Mouse (Mus musculus): ENCODE measurements at regions not wholly inside any gene's neighbourhood (a gene's known extent, or its start where the extent isn't known, plus 50 kb on each side); places are given as distances from the start of the nearest gene placed in this dataset.

- Histone ChIP-seq H3K4me2 (ENCODE audit: low read depth, low read length, severe bottlenecking) (no peak overlapping the region), H3K36me3 (ENCODE audit: control insufficient read depth, insufficient read depth, low read length) (no peaks in the 10 kb centered on the region), H3K4me1 (replicated peaks; ENCODE audit: control insufficient read depth, insufficient read depth, low read length) (no peaks in the 10 kb centered on the region), H3K27ac (ENCODE audit: low read depth, low read length) (no peak overlapping the region), H3K27me3 (ENCODE audit: control insufficient read depth, insufficient read depth, low read length) (no peaks in the 10 kb centered on the region), H3K9ac (ENCODE audit: low read length) (no peak overlapping the region), H3K9me3 (ENCODE audit: control insufficient read depth, low read length) (no peaks in the 10 kb centered on the region), H3K4me3 (ENCODE audit: low read depth, low read length) (no peak overlapping the region)
- ATAC-seq (replicated peaks; ENCODE audit: low FRiP score) (no peak), DNase-seq (ENCODE audit: low spot score) (no peak)
- 71% methylated on average over 4 of the region's 4 CpGs for WGBS
These were observed 438.0 kb downstream of the Nedd1 start for GRCm38 (mm10) chr10:92284231-92284630.

- H3K9ac ChIP-seq (ENCODE audit: low read length): no peak overlapping the region
- H3K4me3 ChIP-seq (ENCODE audit: low read depth, low read length): no peak overlapping the region
- no peak overlapping the region for H3K27ac ChIP-seq (ENCODE audit: low read depth, low read length)
- ATAC-seq (replicated peaks; ENCODE audit: low FRiP score) (no peak), DNase-seq (ENCODE audit: low spot score) (no peak)
- no peaks in the 10 kb centered on the region for H3K36me3 ChIP-seq (ENCODE audit: control insufficient read depth, insufficient read depth, low read length)
- no peaks in the 10 kb centered on the region for H3K27me3 ChIP-seq (ENCODE audit: control insufficient read depth, insufficient read depth, low read length)
- 66% methylated on average over 2 of the region's 2 CpGs for WGBS
- no peak overlapping the region for H3K4me2 ChIP-seq (ENCODE audit: low read depth, low read length, severe bottlenecking)
- no peaks in the 10 kb centered on the region for H3K9me3 ChIP-seq (ENCODE audit: control insufficient read depth, low read length)
- no peaks in the 10 kb centered on the region for H3K4me1 ChIP-seq (replicated peaks; ENCODE audit: control insufficient read depth, insufficient read depth, low read length)
These were observed 444.2 kb downstream of the Nedd1 start for GRCm38 (mm10) chr10:92277981-92278380.

- Histone ChIP-seq H3K36me3 (ENCODE audit: control insufficient read depth, insufficient read depth, low read length) (no peaks in the 10 kb centered on the region), H3K27ac (ENCODE audit: low read depth, low read length) (no peak overlapping the region), H3K4me2 (ENCODE audit: low read depth, low read length, severe bottlenecking) (no peak overlapping the region), H3K27me3 (ENCODE audit: control insufficient read depth, insufficient read depth, low read length) (no peaks in the 10 kb centered on the region), H3K9me3 (ENCODE audit: control insufficient read depth, low read length) (no peaks in the 10 kb centered on the region), H3K4me3 (ENCODE audit: low read depth, low read length) (no peak overlapping the region), H3K9ac (ENCODE audit: low read length) (no peak overlapping the region), H3K4me1 (replicated peaks; ENCODE audit: control insufficient read depth, insufficient read depth, low read length) (no peaks in the 10 kb centered on the region)
- ATAC-seq (replicated peaks; ENCODE audit: low FRiP score): no peak
- WGBS: 67% methylated on average over 3 of the region's 3 CpGs
- DNase-seq (ENCODE audit: low spot score): no peak
These were observed 464.4 kb downstream of the Nedd1 start for GRCm38 (mm10) chr10:92257815-92258214.

- no peaks in the 10 kb centered on the region for H3K27me3 ChIP-seq (ENCODE audit: control insufficient read depth, insufficient read depth, low read length)
- DNase-seq (ENCODE audit: low spot score) (no peak), ATAC-seq (replicated peaks; ENCODE audit: low FRiP score) (peak; percentile 52; the same call in 1 of the 2 replicates)
- H3K27ac ChIP-seq (ENCODE audit: low read depth, low read length): peak overlapping the region; percentile 71; the same call in 1 of the 2 replicates
- H3K9ac ChIP-seq (ENCODE audit: low read length): no peak overlapping the region
- no peaks in the 10 kb centered on the region for H3K9me3 ChIP-seq (ENCODE audit: control insufficient read depth, low read length)
- H3K4me1 ChIP-seq (replicated peaks; ENCODE audit: control insufficient read depth, insufficient read depth, low read length): peaks cover 10% of the 10 kb centered on the region
- no peak overlapping the region for H3K4me3 ChIP-seq (ENCODE audit: low read depth, low read length)
- no peak overlapping the region for H3K4me2 ChIP-seq (ENCODE audit: low read depth, low read length, severe bottlenecking)
- 6% methylated on average over 3 of the region's 3 CpGs for WGBS
- no peaks in the 10 kb centered on the region for H3K36me3 ChIP-seq (ENCODE audit: control insufficient read depth, insufficient read depth, low read length)
These were observed 473.6 kb downstream of the Nedd1 start for GRCm38 (mm10) chr10:92248648-92249047.

- ATAC-seq (replicated peaks; ENCODE audit: low FRiP score): no peak
- Histone ChIP-seq H3K36me3 (ENCODE audit: control insufficient read depth, insufficient read depth, low read length) (no peaks in the 10 kb centered on the region), H3K4me2 (ENCODE audit: low read depth, low read length, severe bottlenecking) (no peak overlapping the region), H3K4me3 (ENCODE audit: low read depth, low read length) (no peak overlapping the region), H3K27ac (ENCODE audit: low read depth, low read length) (peak overlapping the region; percentile 48; the same call in 1 of the 2 replicates), H3K9me3 (ENCODE audit: control insufficient read depth, low read length) (no peaks in the 10 kb centered on the region), H3K27me3 (ENCODE audit: control insufficient read depth, insufficient read depth, low read length) (no peaks in the 10 kb centered on the region), H3K4me1 (replicated peaks; ENCODE audit: control insufficient read depth, insufficient read depth, low read length) (peaks cover 16% of the 10 kb centered on the region), H3K9ac (ENCODE audit: low read length) (0 out of 2 replicates have a peak overlapping the region, but pooled peaks have one; percentile 3)
- 9% methylated on average over 5 of the region's 5 CpGs for WGBS
- no peak for DNase-seq (ENCODE audit: low spot score)
These were observed 474.8 kb downstream of the Nedd1 start for GRCm38 (mm10) chr10:92247449-92247805.

- Histone ChIP-seq H3K27ac (ENCODE audit: low read depth, low read length) (peak overlapping the region; percentile 48; the same call in 1 of the 2 replicates), H3K9ac (ENCODE audit: low read length) (peak overlapping the region; percentile 12; the same call in 1 of the 2 replicates), H3K9me3 (ENCODE audit: control insufficient read depth, low read length) (no peaks in the 10 kb centered on the region), H3K36me3 (ENCODE audit: control insufficient read depth, insufficient read depth, low read length) (no peaks in the 10 kb centered on the region), H3K4me2 (ENCODE audit: low read depth, low read length, severe bottlenecking) (no peak overlapping the region), H3K4me1 (replicated peaks; ENCODE audit: control insufficient read depth, insufficient read depth, low read length) (peaks cover 16% of the 10 kb centered on the region), H3K4me3 (ENCODE audit: low read depth, low read length) (no peak overlapping the region), H3K27me3 (ENCODE audit: control insufficient read depth, insufficient read depth, low read length) (no peaks in the 10 kb centered on the region)
- peak; percentile 59 for ATAC-seq (replicated peaks; ENCODE audit: low FRiP score)
- WGBS: 3% methylated on average over 7 of the region's 7 CpGs
- DNase-seq (ENCODE audit: low spot score): peak; percentile 65
These were observed 475.3 kb downstream of the Nedd1 start for GRCm38 (mm10) chr10:92246785-92247448.

- Histone ChIP-seq H3K27ac (ENCODE audit: low read depth, low read length) (peak overlapping the region; percentile 54; the same call in 1 of the 2 replicates), H3K27me3 (ENCODE audit: control insufficient read depth, insufficient read depth, low read length) (no peaks in the 10 kb centered on the region), H3K9ac (ENCODE audit: low read length) (no peak overlapping the region), H3K4me1 (replicated peaks; ENCODE audit: control insufficient read depth, insufficient read depth, low read length) (peaks cover 16% of the 10 kb centered on the region), H3K4me3 (ENCODE audit: low read depth, low read length) (no peak overlapping the region), H3K9me3 (ENCODE audit: control insufficient read depth, low read length) (no peaks in the 10 kb centered on the region), H3K36me3 (ENCODE audit: control insufficient read depth, insufficient read depth, low read length) (no peaks in the 10 kb centered on the region), H3K4me2 (ENCODE audit: low read depth, low read length, severe bottlenecking) (no peak overlapping the region)
- ATAC-seq (replicated peaks; ENCODE audit: low FRiP score) (peak; percentile 66), DNase-seq (ENCODE audit: low spot score) (peak; percentile 68)
- 34% methylated on average over 11 of the region's 11 CpGs for WGBS
These were observed 479.3 kb downstream of the Nedd1 start for GRCm38 (mm10) chr10:92242714-92243440.

GRCm38 (mm10) chr10:92237881-92238280, 484.3 kb downstream of the Nedd1 start:
- Histone ChIP-seq H3K9me3 (ENCODE audit: control insufficient read depth, low read length) (no peaks in the 10 kb centered on the region), H3K27me3 (ENCODE audit: control insufficient read depth, insufficient read depth, low read length) (no peaks in the 10 kb centered on the region), H3K4me2 (ENCODE audit: low read depth, low read length, severe bottlenecking) (no peak overlapping the region), H3K9ac (ENCODE audit: low read length) (no peak overlapping the region), H3K4me1 (replicated peaks; ENCODE audit: control insufficient read depth, insufficient read depth, low read length) (peaks cover 4% of the 10 kb centered on the region; the same call in 1 of the 2 replicates), H3K27ac (ENCODE audit: low read depth, low read length) (no peak overlapping the region; the same call in 1 of the 2 replicates), H3K36me3 (ENCODE audit: control insufficient read depth, insufficient read depth, low read length) (no peaks in the 10 kb centered on the region), H3K4me3 (ENCODE audit: low read depth, low read length) (no peak overlapping the region)
- WGBS: 41% methylated on average over 5 of the region's 5 CpGs
- no peak for DNase-seq (ENCODE audit: low spot score)
- ATAC-seq (replicated peaks; ENCODE audit: low FRiP score): no peak

Measured in forebrain, embryonic 11.5 days (tissue).